Mouse (Mus musculus) CD4-positive, CD25-positive, alpha-beta regulatory T cell, adult 9 weeks (primary cell): ENCODE results near the gene Snai3. TPM values are rescaled to one million over a fixed set of nuclear protein-coding genes. Genes with fewer than 3 reads are reported as not detected.

Experiments
- polyA plus RNA-seq: library from polyadenylated mRNA; unstranded; fragments of 100-300 nt; shearing (Covaris generic); gene quantifications from one replicate; pipeline ENCODE4 v1.2.1, GENCODE M21; 2017

Gene Snai3
- polyA plus RNA-seq: 5.2 TPM

DNA sequence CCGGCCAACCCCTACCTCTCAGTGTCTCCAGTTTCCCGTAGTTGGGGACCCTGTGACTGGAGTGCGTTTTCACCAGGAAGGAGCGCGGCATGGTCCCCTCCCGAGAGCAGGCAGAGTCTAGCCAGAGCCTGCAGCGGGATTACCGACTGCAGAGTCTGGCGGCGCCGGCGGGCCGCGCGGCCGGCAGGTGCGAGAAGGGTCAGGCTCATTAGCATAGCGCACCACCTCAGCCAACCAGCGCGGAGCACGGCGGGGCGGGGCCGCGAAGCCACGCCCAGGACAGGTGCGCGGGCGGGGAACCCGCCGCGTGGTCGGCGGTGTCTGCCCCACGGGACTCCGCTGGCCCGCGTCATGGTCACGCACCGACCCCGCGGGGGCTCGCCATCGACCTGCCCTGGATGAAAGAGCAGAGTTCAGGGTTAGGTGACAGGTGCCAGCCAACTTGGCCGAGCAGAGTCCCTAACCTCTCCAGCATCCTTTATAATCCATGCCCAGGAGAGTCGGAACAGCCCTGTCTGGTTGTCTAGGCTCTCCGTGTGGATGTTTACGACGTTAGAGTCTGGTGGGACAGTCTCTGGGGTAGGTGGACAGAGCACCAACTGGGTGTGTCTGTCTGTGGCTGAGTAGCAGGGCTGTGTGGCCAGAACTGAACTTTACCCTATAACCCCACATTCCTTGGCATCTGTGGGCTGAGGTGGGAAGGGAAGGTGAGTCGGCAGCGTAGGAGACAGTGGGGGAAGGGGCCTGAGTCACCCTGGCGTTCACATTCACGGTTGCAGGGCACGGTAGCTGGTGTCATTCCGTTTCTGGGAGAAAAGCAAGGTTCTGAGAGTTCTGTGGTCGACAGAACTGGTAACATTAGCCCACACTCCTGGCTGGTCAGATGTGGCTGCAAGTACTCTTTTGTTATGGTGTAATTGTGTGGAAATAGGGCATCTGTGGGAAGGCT is at the start of gene Snai3:
Snai3 (minus strand) TSS at position 210 of the 949 bp plus-strand sequence.

DNA sequence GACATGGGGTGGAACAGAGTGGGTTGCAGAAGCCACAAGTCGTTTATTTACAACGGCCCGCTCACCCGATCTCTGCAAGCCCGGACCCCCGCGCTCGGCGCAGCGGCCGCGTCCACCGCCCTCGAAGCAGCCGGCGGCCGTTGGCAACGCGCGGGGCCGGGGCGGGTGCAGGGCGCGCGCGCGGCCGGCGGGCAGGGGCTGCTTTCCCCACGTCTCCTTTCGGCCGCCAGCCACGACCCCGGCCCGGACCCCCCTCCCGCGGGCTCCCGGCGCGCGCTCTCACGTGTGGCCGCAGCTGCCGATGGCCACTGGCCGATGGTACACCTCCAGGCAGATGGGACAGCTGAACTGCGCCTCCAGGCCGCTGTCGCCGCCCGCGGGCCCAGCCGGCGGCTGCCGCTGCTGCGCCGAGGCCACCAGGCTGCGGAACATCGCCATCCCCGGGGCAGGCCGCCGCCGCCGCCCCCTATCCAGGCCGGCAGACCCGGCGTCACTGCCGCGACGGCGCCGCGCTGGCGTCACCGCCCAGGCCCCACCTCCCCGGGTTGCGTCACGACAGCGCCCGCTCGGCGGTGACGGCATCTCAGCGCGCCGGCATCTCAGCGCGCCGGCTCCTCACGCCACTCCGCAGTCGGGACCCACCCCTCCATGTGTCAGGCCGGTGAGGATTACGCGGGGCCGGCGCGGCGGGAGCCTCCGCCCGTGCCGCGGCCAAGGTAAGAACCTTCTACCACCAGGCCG is 15.2 kb upstream of the Snai3 start, which contains the start of the genes Rnf166 and Ctu2:
Rnf166 (minus strand) TSS at position 485 of the 741 bp plus-strand sequence.
Ctu2 (plus strand) TSS at position 564 of the 741 bp plus-strand sequence.

DNA sequence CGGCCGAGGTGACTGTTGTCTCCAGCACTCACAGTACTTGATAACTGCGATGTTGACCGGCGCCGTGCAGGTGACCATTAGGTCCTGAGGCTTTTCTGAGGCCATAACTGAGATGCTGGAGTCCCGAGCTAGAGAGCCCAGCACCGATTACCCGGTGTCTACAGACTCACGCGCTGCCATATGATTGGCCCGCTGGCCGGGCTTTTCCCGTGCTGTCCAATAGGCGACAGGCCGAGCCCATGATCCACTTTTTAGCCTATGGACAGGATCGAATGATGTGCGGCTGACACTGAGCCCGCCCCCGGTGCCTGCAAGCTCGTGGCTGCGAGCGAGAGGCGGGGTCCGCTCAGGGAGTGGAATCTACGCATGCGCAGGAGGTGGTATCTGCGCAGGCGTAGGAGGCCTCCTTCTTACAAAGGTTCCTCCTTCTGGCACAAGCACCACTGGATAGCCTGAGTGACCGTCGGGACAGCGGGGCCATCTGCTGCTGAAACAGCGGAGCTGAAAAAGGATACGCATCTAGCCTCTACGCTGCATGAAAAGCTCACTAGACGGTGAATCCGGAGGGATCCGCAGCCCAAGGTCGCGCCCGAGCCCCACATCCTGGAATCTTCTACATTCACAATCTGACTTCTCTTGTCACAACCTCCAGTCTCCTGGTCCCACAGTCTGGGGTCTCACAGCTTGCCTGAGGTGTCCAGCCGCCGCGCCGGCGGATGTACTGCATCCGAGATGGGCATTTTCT is 17.1 kb downstream of the Snai3 start, which contains the start of gene Mvd:
Mvd (minus strand) TSS at position 161 of the 745 bp plus-strand sequence.

GRCm38 (mm10) chr8:122432443-122433268 is 27.9 kb downstream of the Snai3 start, which contains the start of gene Cyba:
Gene Cyba (minus strand): TSS chr8:122432930.

DNA sequence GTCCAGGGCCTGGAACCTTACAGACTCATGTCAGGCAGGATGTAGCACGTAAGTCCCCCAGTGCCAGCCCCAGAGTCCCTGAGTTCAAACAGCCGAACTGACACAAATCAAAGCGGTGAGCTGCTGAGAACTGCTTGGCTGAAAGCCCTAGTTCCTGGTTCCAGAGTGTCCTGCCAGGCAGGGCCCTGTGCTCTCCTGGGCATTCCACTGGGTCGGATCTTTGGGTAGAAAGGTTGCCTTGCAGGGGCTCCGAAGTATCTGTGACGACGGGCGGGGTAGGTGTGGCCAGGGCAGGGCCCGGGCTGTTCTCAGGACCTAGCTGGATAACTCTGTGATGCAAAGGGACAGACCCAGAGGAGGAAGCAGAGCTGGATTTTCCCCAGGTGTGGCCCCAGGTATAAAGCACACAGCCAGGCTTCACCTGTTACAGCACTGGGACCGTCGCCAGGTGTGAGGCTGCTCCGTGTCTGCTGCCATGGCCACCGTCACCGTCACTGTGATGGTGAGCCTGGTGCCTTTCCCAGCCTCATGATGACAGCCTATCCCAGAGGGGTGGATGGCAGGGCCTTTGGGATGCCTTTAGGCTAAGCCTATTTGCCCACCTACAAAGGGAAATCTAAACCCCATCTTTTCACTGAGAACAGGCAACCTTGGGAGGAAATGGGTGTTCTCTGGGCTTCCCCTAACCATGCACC is 39.0 kb downstream of the Snai3 start, which contains the start of gene Il17c:
Il17c (plus strand) TSS at position 645 of the 695 bp plus-strand sequence.

Other genes with a start within 250 kb of the Snai3 start
- 0.79 TPM for gene Zfpm1, start 178.6 kb downstream of the Snai3 start, polyA plus RNA-seq
- gene Trhr2, start 100.0 kb downstream of the Snai3 start, polyA plus RNA-seq: not detected
- 53.9 TPM for gene Zc3h18, start 84.1 kb downstream of the Snai3 start, polyA plus RNA-seq
- gene Il17c, start 38.7 kb downstream of the Snai3 start, polyA plus RNA-seq: 0.92 TPM
- 1,044 TPM for gene Cyba, start 27.8 kb downstream of the Snai3 start, polyA plus RNA-seq
- gene Mvd, start 17.3 kb downstream of the Snai3 start, polyA plus RNA-seq: 29.2 TPM
- 29.5 TPM for gene Rnf166, start 15.3 kb upstream of the Snai3 start, polyA plus RNA-seq
- 70.3 TPM for gene Ctu2, start 15.4 kb upstream of the Snai3 start, polyA plus RNA-seq
- 5.2 TPM for gene Piezo1, start 90.6 kb upstream of the Snai3 start, polyA plus RNA-seq
- 11.4 TPM for gene Cdt1, start 107.3 kb upstream of the Snai3 start, polyA plus RNA-seq
- gene Aprt, start 116.2 kb upstream of the Snai3 start, polyA plus RNA-seq: 264 TPM
- gene Galns, start 150.7 kb upstream of the Snai3 start, polyA plus RNA-seq: 17.2 TPM
- 55.9 TPM for gene Trappc2l, start 150.9 kb upstream of the Snai3 start, polyA plus RNA-seq
- not detected for gene Pabpn1l, start 162.0 kb upstream of the Snai3 start, polyA plus RNA-seq
- 0.09 TPM for gene Cbfa2t3, start 238.4 kb upstream of the Snai3 start, polyA plus RNA-seq